Mouse (Mus musculus) stomach, embryonic 15.5 days (tissue): ENCODE data around the gene G0s2. TPM values are rescaled to one million over a fixed set of nuclear protein-coding genes. Genes with fewer than 3 reads are reported as not detected.
"Not testable (repeated sequence)": the region's sequence is repeated elsewhere in the genome, so short reads cannot be mapped to it uniquely, and the experiment has no call there.

Experiments used
- ATAC-seq: fragments of 200-750 bp; cut with Nextera tagmentation; 2 replicates; pipeline ENCODE4 v1.8.0; 2017; ENCODE audit warnings: low read depth, moderate number of reproducible peaks, moderate TSS enrichment; ENCODE audit not compliant: insufficient read depth, low FRiP score
- H3K27ac ChIP-seq: fragments of 300-500 bp; sonication (generic); 2 replicates; pipeline ENCODE4 v1.5.1; 2015; ENCODE audit warnings: mild to moderate bottlenecking, inconsistent platforms
- H3K27me3 ChIP-seq: fragments of 300-500 bp; sonication (generic); replicated peaks from 2 replicates; pipeline ENCODE4 v1.6.1; 2015; ENCODE audit warnings: inconsistent platforms
- H3K36me3 ChIP-seq: fragments of 300-500 bp; sonication (generic); 2 replicates; pipeline ENCODE4 v1.6.1; 2015; ENCODE audit warnings: inconsistent platforms
- H3K4me1 ChIP-seq: fragments of 300-500 bp; sonication (generic); 2 replicates; pipeline ENCODE4 v1.6.1; 2015; ENCODE audit warnings: inconsistent platforms
- H3K4me2 ChIP-seq: fragments of 300-500 bp; sonication (generic); 2 replicates; pipeline ENCODE4 v1.6.1; 2015; ENCODE audit warnings: mild to moderate bottlenecking, inconsistent platforms
- H3K4me3 ChIP-seq: fragments of 300-500 bp; sonication (generic); replicated peaks from 2 replicates; pipeline ENCODE4 v1.5.1; 2015; ENCODE audit warnings: inconsistent platforms
- H3K9ac ChIP-seq: fragments of 300-500 bp; sonication (generic); 2 replicates; pipeline ENCODE4 v1.6.1; 2015; ENCODE audit warnings: inconsistent platforms
- H3K9me3 ChIP-seq: fragments of 300-500 bp; sonication (generic); 2 replicates; pipeline ENCODE4 v1.6.1; 2016; ENCODE audit warnings: inconsistent platforms
- WGBS: fragments of 180-500 bp; shearing (Covaris S2); methylation state at CpG from one replicate; pipeline ENCODE4 v1.1.7; 2015; 5-methylcytosine and 5-hydroxymethylcytosine counted together
- polyA plus RNA-seq: library from polyadenylated mRNA; unstranded; fragments of >200 nt; fragmentation: Nextera tagmentation; extraction: Ambion mirVana; gene quantifications from 2 replicates; pipeline ENCODE4 v1.2.1, GENCODE M21; 2015

G0s2 gene
- polyA plus RNA-seq, 1 experiment from 2014 or later: 38.3 TPM

GRCm38 (mm10) chr1:193285766-193286325 is 12.8 kb upstream of the G0s2 start:
- not testable (repeated sequence) for H3K27me3 ChIP-seq, H3K9ac ChIP-seq, H3K4me1 ChIP-seq, ATAC-seq, H3K9me3 ChIP-seq, H3K36me3 ChIP-seq, H3K27ac ChIP-seq, H3K4me3 ChIP-seq, H3K4me2 ChIP-seq
- 77% methylated on average over 3 of the region's 3 CpGs for WGBS

- Histone ChIP-seq H3K9ac (no peak overlapping the region), H3K4me2 (no peak overlapping the region), H3K4me1 (no peaks in the 10 kb centered on the region), H3K27ac (no peak overlapping the region), H3K4me3 (no peak overlapping the region), H3K27me3 (no peaks in the 10 kb centered on the region), H3K36me3 (no peaks in the 10 kb centered on the region), H3K9me3 (no peaks in the 10 kb centered on the region)
- WGBS: 78% methylated on average over 7 of the region's 7 CpGs
- no peak for ATAC-seq
Observed at GRCm38 (mm10) chr1:193284228-193284779, 11.3 kb upstream of the G0s2 start.

GRCm38 (mm10) chr1:193281344-193281743 is 8.3 kb upstream of the G0s2 start:
- no peak overlapping the region for H3K9ac ChIP-seq
- H3K27me3 ChIP-seq: no peaks in the 10 kb centered on the region
- H3K27ac ChIP-seq: no peak overlapping the region
- H3K4me1 ChIP-seq: no peaks in the 10 kb centered on the region
- no peak overlapping the region for H3K4me2 ChIP-seq
- no peaks in the 10 kb centered on the region for H3K9me3 ChIP-seq
- WGBS: 87% methylated on average over 2 of the region's 2 CpGs
- H3K36me3 ChIP-seq: no peaks in the 10 kb centered on the region
- no peak for ATAC-seq
- H3K4me3 ChIP-seq: no peak overlapping the region

- ATAC-seq: no peak
- WGBS: 73% methylated on average over 4 of the region's 4 CpGs
- no peak overlapping the region for H3K4me3 ChIP-seq
- H3K27ac ChIP-seq: no peak overlapping the region
- no peak overlapping the region for H3K4me2 ChIP-seq
- no peaks in the 10 kb centered on the region for H3K9me3 ChIP-seq
- no peaks in the 10 kb centered on the region for H3K36me3 ChIP-seq
- H3K4me1 ChIP-seq: no peaks in the 10 kb centered on the region
- H3K27me3 ChIP-seq: no peaks in the 10 kb centered on the region
- no peak overlapping the region for H3K9ac ChIP-seq
Observed at GRCm38 (mm10) chr1:193279492-193279891, 6.5 kb upstream of the G0s2 start.

GRCm38 (mm10) chr1:193278414-193279045 is 5.5 kb upstream of the G0s2 start:
- Histone ChIP-seq H3K27me3 (no peaks in the 10 kb centered on the region), H3K4me1 (no peaks in the 10 kb centered on the region), H3K27ac (no peak overlapping the region), H3K9me3 (no peaks in the 10 kb centered on the region), H3K36me3 (no peaks in the 10 kb centered on the region), H3K9ac (no peak overlapping the region), H3K4me3 (no peak overlapping the region), H3K4me2 (no peak overlapping the region)
- no peak for ATAC-seq
- 58% methylated on average over 6 of the region's 6 CpGs for WGBS

- no peak overlapping the region for H3K27ac ChIP-seq
- peaks cover 13% of the 10 kb centered on the region for H3K4me1 ChIP-seq
- no peaks in the 10 kb centered on the region for H3K27me3 ChIP-seq
- no peak overlapping the region for H3K4me2 ChIP-seq
- no peaks in the 10 kb centered on the region for H3K36me3 ChIP-seq
- no peak overlapping the region for H3K4me3 ChIP-seq
- WGBS: 80% methylated on average over 8 of the region's 8 CpGs
- H3K9me3 ChIP-seq: no peaks in the 10 kb centered on the region
- ATAC-seq: no peak
- no peak overlapping the region for H3K9ac ChIP-seq
Observed at GRCm38 (mm10) chr1:193274407-193275071, 1.5 kb upstream of the G0s2 start.

GRCm38 (mm10) chr1:193272137-193272915 is 691 bp downstream of the G0s2 start:
- 19% methylated on average over 24 of the region's 24 CpGs for WGBS
- no peaks in the 10 kb centered on the region for H3K36me3 ChIP-seq
- H3K4me1 ChIP-seq: peaks cover 13% of the 10 kb centered on the region
- H3K27me3 ChIP-seq: no peaks in the 10 kb centered on the region
- H3K4me3 ChIP-seq: peak overlapping the region; percentile 48
- H3K9me3 ChIP-seq: no peaks in the 10 kb centered on the region
- H3K27ac ChIP-seq: peak overlapping the region; percentile 89
- peak overlapping the region; percentile 66 for H3K4me2 ChIP-seq
- H3K9ac ChIP-seq: peak overlapping the region; percentile 17; the same call in 1 of the 2 replicates
- peak; percentile 37 for ATAC-seq

GRCm38 (mm10) chr1:193270965-193271763 is 1.9 kb downstream of the G0s2 start:
- Histone ChIP-seq H3K36me3 (no peaks in the 10 kb centered on the region), H3K4me1 (peaks cover 13% of the 10 kb centered on the region), H3K27me3 (no peaks in the 10 kb centered on the region), H3K4me2 (peak overlapping the region; percentile 66; the same call in 1 of the 2 replicates), H3K9me3 (no peaks in the 10 kb centered on the region), H3K27ac (no peak overlapping the region), H3K9ac (no peak overlapping the region), H3K4me3 (no peak overlapping the region)
- 45% methylated on average over 6 of the region's 6 CpGs for WGBS
- no peak for ATAC-seq

- no peaks in the 10 kb centered on the region for H3K27me3 ChIP-seq
- no peak overlapping the region for H3K4me3 ChIP-seq
- no peaks in the 10 kb centered on the region for H3K36me3 ChIP-seq
- H3K9me3 ChIP-seq: no peaks in the 10 kb centered on the region
- H3K4me1 ChIP-seq: no peaks in the 10 kb centered on the region
- ATAC-seq: no peak
- H3K27ac ChIP-seq: no peak overlapping the region
- no peak overlapping the region for H3K9ac ChIP-seq
- no peak overlapping the region for H3K4me2 ChIP-seq
Observed at GRCm38 (mm10) chr1:193265734-193266133, 7.3 kb downstream of the G0s2 start.

- H3K4me1 ChIP-seq: no peaks in the 10 kb centered on the region
- H3K4me2 ChIP-seq: no peak within 1 kb of the TSS
- 57% methylated on average over 5 of the region's 5 CpGs for WGBS
- ATAC-seq: no peak
- H3K9me3 ChIP-seq: no peaks in the 10 kb centered on the region
- H3K36me3 ChIP-seq: no peaks in the 10 kb centered on the region
- H3K4me3 ChIP-seq: no peak within 1 kb of the TSS
- no peaks in the 10 kb centered on the region for H3K27me3 ChIP-seq
- H3K27ac ChIP-seq: no peak within 1 kb of the TSS
- no peak within 1 kb of the TSS for H3K9ac ChIP-seq
Observed at GRCm38 (mm10) chr1:193263955-193264598, 8.9 kb downstream of the G0s2 start, which contains the start of gene Hsd11b1. Gene Hsd11b1 (minus strand): TSS chr1:193264075.
